Mouse (Mus musculus) hindbrain, embryonic 12.5 days (tissue): ENCODE measurements at regions not wholly inside any gene's neighbourhood (a gene's known extent, or its start where the extent isn't known, plus 50 kb on each side); places are given as distances from the start of the nearest gene placed in this dataset.
"Not testable (repeated sequence)": the region's sequence is repeated elsewhere in the genome, so short reads cannot be mapped to it uniquely, and the experiment has no call there.

Experiments used
- ATAC-seq: fragments of 200-750 bp; cut with Nextera tagmentation; 2 replicates; pipeline ENCODE4 v1.8.0; 2017; ENCODE audit warnings: moderate TSS enrichment; ENCODE audit not compliant: low FRiP score
- H3K27ac ChIP-seq: fragments of 300-500 bp; sonication (generic); 2 replicates; pipeline ENCODE4 v1.5.1; 2016; ENCODE audit warnings: mild to moderate bottlenecking
- H3K27me3 ChIP-seq: fragments of 300-500 bp; sonication (generic); 2 replicates; pipeline ENCODE4 v1.6.1; 2016; ENCODE audit warnings: mild to moderate bottlenecking
- H3K36me3 ChIP-seq: fragments of 300-500 bp; sonication (generic); 2 replicates; pipeline ENCODE4 v1.6.1; 2016; ENCODE audit warnings: mild to moderate bottlenecking
- H3K4me1 ChIP-seq: fragments of 300-500 bp; sonication (generic); 2 replicates; pipeline ENCODE4 v1.6.1; 2016
- H3K4me2 ChIP-seq: fragments of 300-500 bp; sonication (generic); replicated peaks from 2 replicates; pipeline ENCODE4 v1.6.1; 2016; ENCODE audit warnings: mild to moderate bottlenecking
- H3K4me3 ChIP-seq: fragments of 300-500 bp; sonication (generic); 2 replicates; pipeline ENCODE4 v1.5.1; 2016; ENCODE audit warnings: mild to moderate bottlenecking
- H3K9ac ChIP-seq: fragments of 300-500 bp; sonication (generic); 2 replicates; pipeline ENCODE4 v1.6.1; 2016; ENCODE audit warnings: mild to moderate bottlenecking, moderate library complexity
- H3K9me3 ChIP-seq: fragments of 300-500 bp; sonication (generic); replicated peaks from 2 replicates; pipeline ENCODE4 v1.6.1; 2016; ENCODE audit warnings: mild to moderate bottlenecking
- WGBS: fragments of 180-500 bp; shearing (Covaris S2); methylation state at CpG from one replicate; pipeline ENCODE4 v1.1.7; 2016; 5-methylcytosine and 5-hydroxymethylcytosine counted together

DNA sequence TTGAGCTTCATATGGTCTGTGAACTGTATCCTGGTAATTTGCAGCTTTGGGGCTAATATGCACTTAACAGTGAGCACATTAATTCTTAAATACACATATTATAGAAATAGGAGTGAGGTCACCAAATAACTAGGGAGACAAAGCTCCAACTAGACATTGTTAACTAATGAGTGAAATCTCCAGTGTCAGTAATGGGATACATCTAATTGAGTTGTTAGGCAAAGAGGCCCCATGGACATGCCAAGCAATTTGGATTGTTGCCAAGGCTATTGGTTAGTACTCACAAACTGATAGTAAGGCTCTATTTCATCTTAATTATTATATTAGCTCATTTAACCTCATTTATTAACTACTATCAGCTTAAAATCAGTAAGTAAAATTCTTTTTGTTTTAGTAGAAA lies 698.5 kb downstream of the Triml1 start:
- no peaks in the 10 kb centered on the region for H3K27me3 ChIP-seq
- H3K27ac ChIP-seq: no peak overlapping the region
- H3K4me2 ChIP-seq: no peak overlapping the region
- no peak for ATAC-seq
- no peaks in the 10 kb centered on the region for H3K36me3 ChIP-seq
- H3K4me3 ChIP-seq: no peak overlapping the region
- H3K4me1 ChIP-seq: no peaks in the 10 kb centered on the region
- no peaks in the 10 kb centered on the region for H3K9me3 ChIP-seq
- no peak overlapping the region for H3K9ac ChIP-seq

DNA sequence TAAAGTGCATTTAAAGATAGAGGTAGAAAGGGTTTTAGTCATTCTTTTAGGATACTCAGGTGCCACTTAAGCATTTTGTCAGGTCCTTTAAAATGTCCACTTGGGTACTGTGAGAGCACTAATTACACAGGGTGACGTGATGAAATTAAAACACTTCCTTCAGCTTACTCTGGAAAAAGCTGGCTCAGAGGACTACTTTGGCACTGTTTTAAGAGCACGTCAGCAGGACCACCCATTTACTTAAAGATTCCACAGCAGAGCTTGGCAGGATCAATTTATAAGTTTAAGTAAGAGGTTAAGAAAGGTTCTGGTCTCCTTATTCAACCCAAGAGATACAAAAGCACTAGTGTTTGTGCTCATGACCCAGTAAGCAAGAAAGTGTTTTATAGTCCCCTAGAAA lies 738.7 kb downstream of the Triml1 start:
- Histone ChIP-seq H3K27me3 (no peaks in the 10 kb centered on the region), H3K4me3 (no peak overlapping the region), H3K36me3 (no peaks in the 10 kb centered on the region), H3K9me3 (no peaks in the 10 kb centered on the region), H3K4me1 (no peaks in the 10 kb centered on the region), H3K4me2 (no peak overlapping the region), H3K9ac (no peak overlapping the region), H3K27ac (no peak overlapping the region)
- no peak for ATAC-seq
- WGBS: 71% methylated on average over 2 of the region's 2 CpGs

DNA sequence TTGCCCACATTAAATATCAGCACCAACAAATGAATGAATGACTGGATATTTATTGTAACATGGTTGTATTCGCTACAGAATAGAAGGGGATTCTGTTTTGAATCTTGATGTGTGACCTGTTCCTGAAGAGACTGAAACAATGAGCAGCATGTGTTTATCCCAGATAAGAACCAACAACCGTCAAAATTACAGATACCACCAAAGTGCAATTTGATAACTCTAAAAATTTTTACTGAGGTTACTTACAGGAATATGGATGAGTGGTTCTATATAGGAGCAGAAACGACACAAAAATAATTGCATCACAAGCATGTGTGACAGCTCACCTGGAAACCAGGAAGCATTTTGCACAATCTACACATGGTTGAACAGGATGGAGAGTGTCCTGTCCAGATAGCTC lies 744.4 kb downstream of the Triml1 start:
- no peaks in the 10 kb centered on the region for H3K36me3 ChIP-seq
- 86% methylated on average over 3 of the region's 3 CpGs for WGBS
- H3K4me1 ChIP-seq: no peaks in the 10 kb centered on the region
- no peaks in the 10 kb centered on the region for H3K27me3 ChIP-seq
- no peak overlapping the region for H3K27ac ChIP-seq
- no peak overlapping the region for H3K4me2 ChIP-seq
- no peak overlapping the region for H3K4me3 ChIP-seq
- ATAC-seq: no peak
- H3K9ac ChIP-seq: no peak overlapping the region
- no peaks in the 10 kb centered on the region for H3K9me3 ChIP-seq

DNA sequence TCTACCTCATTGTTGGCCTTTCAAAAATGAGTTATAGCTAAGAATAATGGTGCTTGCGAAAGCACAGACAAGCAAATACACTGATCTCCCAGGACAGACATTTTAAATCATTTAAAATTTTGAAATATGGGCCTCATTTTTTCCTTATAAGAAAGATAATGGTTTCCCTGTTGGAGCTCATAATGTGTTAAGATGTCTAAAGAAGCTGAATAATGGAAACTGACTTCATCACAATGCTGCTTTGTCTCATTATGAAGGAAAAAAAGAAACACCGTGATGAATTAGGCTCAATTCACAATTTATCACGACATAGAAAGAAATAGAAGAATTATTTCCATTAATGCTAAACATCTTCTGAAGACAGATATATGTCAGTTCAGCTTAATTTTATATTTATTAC lies 752.5 kb downstream of the Triml1 start:
- Histone ChIP-seq H3K9ac (no peak overlapping the region), H3K9me3 (no peaks in the 10 kb centered on the region), H3K36me3 (no peaks in the 10 kb centered on the region), H3K4me3 (no peak overlapping the region), H3K4me1 (no peaks in the 10 kb centered on the region), H3K27me3 (no peaks in the 10 kb centered on the region), H3K27ac (no peak overlapping the region), H3K4me2 (no peak overlapping the region)
- 52% methylated on average over 3 of the region's 3 CpGs for WGBS
- no peak for ATAC-seq

DNA sequence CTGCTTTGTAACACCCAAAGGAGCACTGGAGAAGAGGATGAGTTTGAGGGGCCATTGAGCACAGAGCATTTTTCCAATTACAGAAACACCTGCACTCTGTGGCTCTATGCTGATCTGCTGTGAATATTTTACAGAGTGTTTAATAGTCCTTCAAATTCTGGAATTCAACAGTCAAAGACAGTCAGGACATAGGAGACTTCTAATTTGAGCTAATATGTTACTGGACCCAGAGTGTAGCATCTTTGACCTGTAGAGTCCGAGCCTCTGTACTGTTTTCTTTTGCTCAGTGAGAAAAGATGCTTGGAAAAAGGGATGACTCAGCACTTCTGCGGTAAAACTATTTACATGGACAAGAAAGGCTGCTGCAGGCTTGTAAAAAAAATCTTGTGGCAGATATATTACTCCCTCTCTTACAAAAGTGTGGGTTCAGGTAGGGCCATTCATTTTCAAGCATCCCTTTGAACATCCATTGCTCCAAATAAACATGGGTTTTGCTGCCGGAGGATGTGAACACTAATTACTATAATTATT lies 793.1 kb downstream of the Triml1 start:
- no peak for ATAC-seq
- no peak overlapping the region for H3K4me2 ChIP-seq
- 68% methylated on average over 3 of the region's 3 CpGs for WGBS
- H3K27me3 ChIP-seq: no peaks in the 10 kb centered on the region
- no peaks in the 10 kb centered on the region for H3K36me3 ChIP-seq
- H3K4me1 ChIP-seq: no peaks in the 10 kb centered on the region
- no peaks in the 10 kb centered on the region for H3K9me3 ChIP-seq
- H3K4me3 ChIP-seq: no peak overlapping the region
- no peak overlapping the region for H3K27ac ChIP-seq
- no peak overlapping the region for H3K9ac ChIP-seq

DNA sequence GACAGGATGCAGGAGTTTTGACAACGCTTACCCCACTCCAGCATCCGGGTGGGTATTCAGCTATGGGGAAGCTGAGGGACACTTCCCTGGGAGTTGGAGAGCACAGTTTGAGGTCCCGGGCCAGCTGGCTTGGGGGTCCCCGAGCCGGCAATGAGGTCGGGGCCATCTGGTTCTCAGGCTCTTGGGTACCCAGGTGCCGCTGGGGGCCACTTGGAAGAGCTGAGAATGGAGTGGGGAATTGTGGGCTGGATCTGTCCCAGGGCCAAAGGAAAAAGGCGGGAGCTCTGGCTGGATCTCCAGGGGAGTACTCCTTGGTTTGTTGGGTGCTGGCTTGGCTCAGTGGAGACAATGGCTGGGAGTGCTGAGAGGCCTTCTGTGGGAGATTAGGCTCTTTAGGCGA lies 806.6 kb downstream of the Triml1 start:
- H3K27me3 ChIP-seq: no peaks in the 10 kb centered on the region
- no peaks in the 10 kb centered on the region for H3K9me3 ChIP-seq
- H3K27ac ChIP-seq: no peak overlapping the region
- 90% methylated on average over 9 of the region's 9 CpGs for WGBS
- no peak overlapping the region for H3K9ac ChIP-seq
- H3K4me1 ChIP-seq: no peaks in the 10 kb centered on the region
- no peaks in the 10 kb centered on the region for H3K36me3 ChIP-seq
- H3K4me3 ChIP-seq: no peak overlapping the region
- ATAC-seq: no peak
- H3K4me2 ChIP-seq: no peak overlapping the region

- WGBS: 86% methylated on average over 4 of the region's 4 CpGs
- Histone ChIP-seq H3K9me3 (no peaks in the 10 kb centered on the region), H3K4me1 (no peaks in the 10 kb centered on the region), H3K9ac (no peak overlapping the region), H3K27me3 (no peaks in the 10 kb centered on the region), H3K27ac (no peak overlapping the region), H3K36me3 (no peaks in the 10 kb centered on the region), H3K4me2 (no peak overlapping the region), H3K4me3 (no peak overlapping the region)
- no peak for ATAC-seq
Measured at GRCm38 (mm10) chr8:42324663-42325062, 816.6 kb downstream of the Triml1 start.

- Histone ChIP-seq H3K4me2 (no peak overlapping the region), H3K27ac (no peak overlapping the region), H3K4me1 (no peaks in the 10 kb centered on the region), H3K36me3 (no peaks in the 10 kb centered on the region), H3K9me3 (no peaks in the 10 kb centered on the region), H3K9ac (no peak overlapping the region), H3K27me3 (no peaks in the 10 kb centered on the region), H3K4me3 (no peak overlapping the region)
- no peak for ATAC-seq
Measured at GRCm38 (mm10) chr8:42322862-42323261, 818.4 kb downstream of the Triml1 start.

DNA sequence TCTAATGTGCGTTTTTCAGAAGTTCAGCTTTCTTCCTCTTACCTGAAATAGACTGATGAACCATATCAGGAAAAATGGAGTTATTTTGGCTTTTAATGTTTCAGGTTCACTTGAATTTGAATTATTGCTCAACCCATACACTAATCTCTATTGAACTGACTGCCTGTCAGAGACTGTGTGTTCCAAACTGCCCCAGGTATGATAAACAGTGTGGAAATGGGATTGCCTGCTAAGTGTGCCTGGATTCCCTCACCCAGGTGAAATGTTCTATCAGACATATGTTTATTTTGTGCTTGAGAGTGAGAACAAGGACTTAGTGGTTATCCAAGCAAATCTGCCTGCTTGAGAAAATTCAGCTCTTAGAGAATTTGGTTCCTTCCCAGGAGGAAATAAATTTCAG lies 830.2 kb downstream of the Triml1 start:
- no peak overlapping the region for H3K4me2 ChIP-seq
- WGBS: 89% methylated on average over 1 of the region's 1 CpGs
- no peak overlapping the region for H3K9ac ChIP-seq
- no peaks in the 10 kb centered on the region for H3K9me3 ChIP-seq
- no peak overlapping the region for H3K27ac ChIP-seq
- H3K4me3 ChIP-seq: no peak overlapping the region
- no peaks in the 10 kb centered on the region for H3K4me1 ChIP-seq
- no peak for ATAC-seq
- no peaks in the 10 kb centered on the region for H3K27me3 ChIP-seq
- H3K36me3 ChIP-seq: no peaks in the 10 kb centered on the region

DNA sequence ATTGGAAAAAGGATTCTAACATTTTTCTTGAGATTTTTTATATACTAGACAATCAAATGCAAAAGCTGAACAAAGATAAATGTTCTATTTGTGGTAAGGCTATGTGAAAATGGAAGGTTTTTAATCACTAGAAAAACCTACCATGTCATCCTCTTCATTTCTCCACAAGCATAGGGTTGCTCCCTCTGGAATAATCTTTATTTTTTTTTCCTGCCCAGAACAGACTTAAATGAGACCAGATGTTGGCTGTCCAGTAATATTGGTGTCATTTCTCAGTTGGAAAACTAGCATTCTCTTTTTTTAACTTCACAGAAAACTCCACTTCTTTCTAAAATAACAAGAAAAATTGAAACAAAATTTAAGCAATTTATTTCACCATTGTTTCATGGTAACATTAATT lies 849.9 kb downstream of the Triml1 start:
- H3K27ac ChIP-seq: no peak overlapping the region
- no peak overlapping the region for H3K9ac ChIP-seq
- no peak for ATAC-seq
- H3K4me3 ChIP-seq: no peak overlapping the region
- H3K27me3 ChIP-seq: no peaks in the 10 kb centered on the region
- H3K4me1 ChIP-seq: no peaks in the 10 kb centered on the region
- H3K36me3 ChIP-seq: no peaks in the 10 kb centered on the region
- no peak overlapping the region for H3K4me2 ChIP-seq
- H3K9me3 ChIP-seq: no peaks in the 10 kb centered on the region

DNA sequence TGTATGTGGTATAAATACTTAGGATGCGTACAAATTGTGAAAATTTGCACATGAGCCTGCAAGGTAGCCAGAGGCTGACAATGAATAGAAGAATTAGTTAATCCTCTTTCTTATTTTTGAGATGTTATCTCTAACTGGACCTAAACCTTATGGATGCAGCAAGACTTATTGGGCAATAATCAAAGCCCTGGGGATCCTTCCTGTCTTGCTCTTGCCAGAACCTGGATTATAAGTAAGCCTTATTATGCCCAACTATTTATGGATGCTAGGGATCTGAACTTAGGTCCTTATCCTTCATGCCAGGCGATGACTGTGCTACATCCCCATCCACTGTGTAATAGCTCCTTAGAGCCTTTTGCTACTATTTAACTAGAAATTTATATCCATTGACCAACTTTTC lies 859.3 kb downstream of the Triml1 start:
- H3K4me3 ChIP-seq: no peak overlapping the region
- no peaks in the 10 kb centered on the region for H3K4me1 ChIP-seq
- no peak for ATAC-seq
- no peaks in the 10 kb centered on the region for H3K36me3 ChIP-seq
- H3K9me3 ChIP-seq: no peaks in the 10 kb centered on the region
- H3K27ac ChIP-seq: no peak overlapping the region
- no peaks in the 10 kb centered on the region for H3K27me3 ChIP-seq
- H3K9ac ChIP-seq: no peak overlapping the region
- no peak overlapping the region for H3K4me2 ChIP-seq
- WGBS: 93% methylated on average over 2 of the region's 2 CpGs

DNA sequence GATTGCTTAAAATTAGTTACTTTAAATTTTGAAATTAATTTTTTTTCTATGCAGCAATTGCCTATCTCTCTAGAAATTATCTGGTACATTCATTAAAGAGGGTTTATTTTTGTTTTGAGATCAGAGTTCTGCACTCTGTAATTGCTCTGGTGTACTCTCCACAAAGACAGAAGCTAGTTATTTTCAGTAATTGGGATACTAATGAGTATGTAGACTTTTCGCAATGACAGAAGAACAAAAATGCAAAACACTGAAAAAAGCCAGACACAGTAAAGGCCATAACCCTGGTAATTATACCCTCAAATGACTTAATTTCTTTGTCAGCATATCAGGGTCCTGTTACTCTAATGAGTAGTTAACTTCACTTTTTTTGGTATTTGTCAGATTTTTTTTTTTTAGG lies 836.5 kb upstream of the Frg1 start:
- Histone ChIP-seq H3K27me3 (no peaks in the 10 kb centered on the region), H3K27ac (no peak overlapping the region), H3K9me3 (no peaks in the 10 kb centered on the region), H3K36me3 (no peaks in the 10 kb centered on the region), H3K4me3 (no peak overlapping the region), H3K4me1 (no peaks in the 10 kb centered on the region), H3K4me2 (no peak overlapping the region), H3K9ac (no peak overlapping the region)
- no peak for ATAC-seq
- 87% methylated on average over 1 of the region's 1 CpGs for WGBS

- H3K36me3 ChIP-seq, ATAC-seq, H3K4me1 ChIP-seq, H3K9me3 ChIP-seq, H3K4me3 ChIP-seq, H3K9ac ChIP-seq, H3K27ac ChIP-seq, H3K27me3 ChIP-seq, H3K4me2 ChIP-seq: not testable (repeated sequence)
- 95% methylated on average over 1 of the region's 1 CpGs for WGBS
Measured at GRCm38 (mm10) chr8:42242321-42242720, 825.4 kb upstream of the Frg1 start.
